Mouse (Mus musculus): ENCODE data around the gene Jup. TPM values are rescaled to one million over a fixed set of nuclear protein-coding genes. Genes with fewer than 3 reads are reported as not detected.

Jup gene
- polyA plus RNA-seq, 1 experiment from 2014 or later, result 91.3 TPM

DNA sequence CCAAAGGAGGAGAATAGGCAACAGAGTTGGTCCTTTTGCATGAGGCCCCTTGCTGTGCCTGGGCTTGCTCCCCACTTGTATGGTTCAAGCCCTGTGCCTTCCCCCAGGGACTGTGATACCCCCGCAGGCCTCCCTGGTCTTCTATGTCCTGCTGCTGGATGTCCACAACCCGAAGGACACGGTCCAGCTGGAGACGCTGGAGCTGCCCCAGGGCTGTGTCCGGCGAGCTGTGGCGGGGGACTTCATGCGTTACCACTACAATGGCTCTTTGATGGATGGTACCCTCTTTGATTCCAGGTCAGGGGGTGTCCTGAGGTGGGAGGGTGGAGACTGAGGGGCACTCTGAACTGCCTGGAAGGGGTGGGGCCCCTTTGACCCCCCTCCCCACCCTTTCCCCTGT, 24.0 kb upstream of the Jup start:
- peaks cover 52% of the 10 kb centered on the region for H3K36me3 ChIP-seq
- WGBS, result 86% methylated on average over 8 of the region's 8 CpGs
- peaks cover 19% of the 10 kb centered on the region for H3K4me1 ChIP-seq
- H3K27me3 ChIP-seq (ENCODE audit: insufficient read depth, poor library complexity, severe bottlenecking), result no peaks in the 10 kb centered on the region
- DNase-seq (ENCODE audit: low spot score), result no peak
- no peaks in the 10 kb centered on the region for H3K9me3 ChIP-seq
- H3K27ac ChIP-seq, result no peak overlapping the region
- no peak overlapping the region for H3K4me3 ChIP-seq

DNA sequence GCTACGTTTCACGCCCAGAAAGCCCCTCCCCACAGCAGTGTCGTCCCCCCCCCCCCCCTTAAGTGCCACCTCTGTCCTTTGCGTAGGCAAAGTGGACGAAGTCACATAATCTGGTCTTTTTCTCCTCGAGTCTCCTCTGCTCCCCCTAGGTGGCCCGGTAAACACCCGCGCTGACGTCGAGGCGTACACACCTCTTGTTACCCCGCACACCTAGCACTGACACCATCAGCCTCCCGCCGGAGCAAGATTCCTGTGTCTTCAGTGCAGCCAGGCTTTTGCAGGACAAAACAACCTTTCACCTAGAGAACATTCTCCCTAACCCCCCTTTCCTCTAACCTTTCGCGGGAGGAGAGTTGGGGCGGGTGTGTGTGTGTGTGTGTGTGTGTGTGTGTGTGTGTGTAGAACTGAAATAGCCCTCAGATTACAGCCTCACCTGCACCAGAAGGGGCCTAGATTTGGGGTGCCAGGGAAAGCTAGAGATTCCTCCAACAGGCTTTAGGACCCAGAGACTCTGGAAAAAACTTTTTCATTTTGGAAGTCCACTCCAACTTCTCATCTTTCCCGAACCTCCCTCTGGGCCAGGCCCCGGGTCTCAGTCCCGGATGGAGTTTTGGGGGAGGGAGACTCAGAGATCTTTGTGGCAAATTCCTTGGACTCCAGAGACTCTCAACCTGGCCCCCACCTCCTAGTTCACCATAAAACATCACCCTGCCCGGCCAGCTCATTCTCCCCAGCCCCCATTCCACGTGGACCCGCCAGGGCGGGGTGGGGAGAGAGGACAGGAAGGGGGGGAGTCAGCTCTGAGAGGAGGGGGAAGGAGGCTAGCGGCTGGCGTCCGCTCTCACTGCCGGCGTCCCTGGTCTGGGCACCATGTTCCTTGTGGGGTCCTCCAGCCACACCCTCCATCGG, 17.6 kb upstream of the Jup start, which contains the start of gene Fkbp10:
Gene Fkbp10 (plus strand): TSS at position 784 of the 909 bp plus-strand sequence.
- Histone ChIP-seq H3K9me3 (no peaks in the 10 kb centered on the region), H3K27me3 (ENCODE audit: insufficient read depth, poor library complexity, severe bottlenecking) (no peaks in the 10 kb centered on the region), H3K4me3 (peak within 1 kb of the TSS; percentile 70), H3K27ac (peak within 1 kb of the TSS; percentile 94), H3K4me1 (peaks cover 65% of the 10 kb centered on the region), H3K36me3 (peaks cover 28% of the 10 kb centered on the region)
- WGBS, result under 1% methylated on average over 31 of the region's 31 CpGs
- DNase-seq (ENCODE audit: low spot score), result peak; percentile 91

- Histone ChIP-seq H3K36me3 (peaks cover 35% of the 10 kb centered on the region), H3K27ac (peak within 1 kb of the TSS; percentile 94), H3K27me3 (ENCODE audit: insufficient read depth, poor library complexity, severe bottlenecking) (no peaks in the 10 kb centered on the region), H3K9me3 (no peaks in the 10 kb centered on the region), H3K4me3 (peak within 1 kb of the TSS; percentile 70), H3K4me1 (peaks cover 72% of the 10 kb centered on the region)
- 1% methylated on average over 93 of the region's 93 CpGs for WGBS
- peak; percentile 97 for DNase-seq (ENCODE audit: low spot score)
These were observed 16.7 kb upstream of the Jup start, which contains the start of gene P3h4 for GRCm38 (mm10) chr11:100414021-100414913. P3h4 (minus strand) TSS chr11:100414836.

GRCm38 (mm10) chr11:100413541-100413940, 16.0 kb upstream of the Jup start:
- Histone ChIP-seq H3K9me3 (no peaks in the 10 kb centered on the region), H3K4me3 (peak overlapping the region; percentile 70), H3K27ac (peak overlapping the region; percentile 94), H3K36me3 (peaks cover 38% of the 10 kb centered on the region), H3K27me3 (ENCODE audit: insufficient read depth, poor library complexity, severe bottlenecking) (no peaks in the 10 kb centered on the region), H3K4me1 (peaks cover 74% of the 10 kb centered on the region)
- 65% methylated on average over 11 of the region's 11 CpGs for whole genome bisulfite sequencing
- no peak for DNase-seq (ENCODE audit: low spot score)

DNA sequence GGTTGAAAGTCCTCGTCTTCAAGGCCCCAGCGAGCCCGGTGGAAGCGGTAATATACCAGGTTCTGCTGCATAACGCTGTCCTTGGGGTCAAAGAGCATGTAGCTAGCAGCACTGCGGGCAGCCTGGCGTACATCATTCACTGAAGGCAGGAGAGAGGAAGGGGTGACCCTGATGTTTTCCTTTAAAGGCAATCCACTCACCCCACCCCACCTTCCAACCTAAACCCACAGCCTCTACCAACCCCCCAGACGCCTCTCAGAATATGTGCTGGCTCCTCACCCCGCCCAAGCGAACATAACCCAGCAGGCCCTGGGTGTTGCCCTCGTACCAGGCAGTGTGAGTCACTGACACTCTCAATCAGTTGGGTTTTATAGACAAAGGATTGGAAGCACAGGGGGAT, 14.2 kb upstream of the Jup start:
- WGBS, result 62% methylated on average over 11 of the region's 11 CpGs
- Histone ChIP-seq H3K9me3 (no peaks in the 10 kb centered on the region), H3K4me3 (peak overlapping the region; percentile 70), H3K4me1 (peaks cover 76% of the 10 kb centered on the region), H3K27me3 (ENCODE audit: insufficient read depth, poor library complexity, severe bottlenecking) (no peaks in the 10 kb centered on the region), H3K36me3 (peaks cover 50% of the 10 kb centered on the region), H3K27ac (peak overlapping the region; percentile 94)
- DNase-seq (ENCODE audit: low spot score), result no peak

DNA sequence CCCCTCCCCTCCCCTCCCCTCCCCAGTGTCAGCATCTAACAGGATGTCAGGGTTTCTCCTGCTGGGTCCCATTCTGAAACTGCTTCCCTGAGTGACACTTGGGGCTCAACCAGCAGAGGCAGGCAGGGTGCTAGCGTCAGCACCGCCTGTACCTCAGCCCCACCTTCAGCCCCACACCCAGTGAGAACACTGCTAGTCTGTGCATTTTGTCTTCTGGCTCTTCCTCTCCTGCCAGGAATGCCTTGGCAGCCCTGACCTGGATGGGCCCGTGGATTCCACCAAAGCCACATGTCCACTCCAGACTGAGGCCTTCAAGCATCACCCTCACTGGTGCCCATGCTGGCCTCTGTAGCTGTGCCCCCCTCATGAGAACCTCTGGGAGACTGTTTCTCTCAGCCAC, 12.1 kb upstream of the Jup start:
- H3K27ac ChIP-seq, result no peak overlapping the region
- no peak for DNase-seq (ENCODE audit: low spot score)
- H3K27me3 ChIP-seq (ENCODE audit: insufficient read depth, poor library complexity, severe bottlenecking), result no peaks in the 10 kb centered on the region
- peaks cover 62% of the 10 kb centered on the region for H3K4me1 ChIP-seq
- H3K4me3 ChIP-seq, result no peak overlapping the region
- H3K9me3 ChIP-seq, result no peaks in the 10 kb centered on the region
- H3K36me3 ChIP-seq, result peaks cover 50% of the 10 kb centered on the region
- WGBS, result 69% methylated on average over 3 of the region's 3 CpGs

DNA sequence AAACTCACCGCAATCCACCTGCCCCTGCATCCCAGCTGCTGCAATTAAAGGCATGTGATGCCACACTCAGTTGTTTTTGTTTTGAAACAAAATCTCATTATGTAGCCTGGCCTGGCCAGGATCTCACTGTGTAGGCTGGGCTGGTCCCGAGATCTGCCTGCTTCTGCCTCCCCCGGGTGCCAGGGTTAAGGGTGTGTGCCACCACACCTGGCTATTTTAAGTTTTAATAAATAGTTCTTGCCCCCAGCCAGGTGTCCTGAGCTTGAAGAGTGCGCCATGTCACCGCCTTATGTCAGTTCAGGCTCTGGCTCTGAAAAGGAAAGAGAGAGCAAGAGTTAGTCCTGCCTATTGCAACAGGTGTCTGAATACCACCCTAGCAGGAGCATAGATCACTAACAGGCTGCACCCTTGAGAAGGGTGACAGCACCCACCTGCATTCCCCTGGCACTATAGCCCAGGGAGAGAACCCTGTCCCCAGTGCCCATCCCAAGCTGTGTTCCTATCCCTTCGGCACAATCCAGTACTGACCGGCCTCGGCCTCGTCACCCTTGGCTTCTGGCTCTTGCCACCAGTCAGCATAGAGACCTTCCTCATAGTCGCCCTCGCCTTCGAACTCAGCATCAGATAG, 11.4 kb upstream of the Jup start:
- no peak overlapping the region for H3K27ac ChIP-seq
- no peak for DNase-seq (ENCODE audit: low spot score)
- H3K4me1 ChIP-seq, result peaks cover 62% of the 10 kb centered on the region
- no peaks in the 10 kb centered on the region for H3K27me3 ChIP-seq (ENCODE audit: insufficient read depth, poor library complexity, severe bottlenecking)
- H3K9me3 ChIP-seq, result no peaks in the 10 kb centered on the region
- peaks cover 50% of the 10 kb centered on the region for H3K36me3 ChIP-seq
- H3K4me3 ChIP-seq, result no peak overlapping the region
- WGBS, result 92% methylated on average over 12 of the region's 12 CpGs

GRCm38 (mm10) chr11:100408076-100408834, 10.7 kb upstream of the Jup start:
- Histone ChIP-seq H3K4me3 (no peak overlapping the region), H3K27ac (peak overlapping the region; percentile 11; the same call in 1 of the 2 replicates), H3K4me1 (peaks cover 62% of the 10 kb centered on the region), H3K9me3 (no peaks in the 10 kb centered on the region), H3K36me3 (peaks cover 50% of the 10 kb centered on the region), H3K27me3 (ENCODE audit: insufficient read depth, poor library complexity, severe bottlenecking) (no peaks in the 10 kb centered on the region)
- WGBS, result 37% methylated on average over 10 of the region's 10 CpGs
- no peak for DNase-seq (ENCODE audit: low spot score)

DNA sequence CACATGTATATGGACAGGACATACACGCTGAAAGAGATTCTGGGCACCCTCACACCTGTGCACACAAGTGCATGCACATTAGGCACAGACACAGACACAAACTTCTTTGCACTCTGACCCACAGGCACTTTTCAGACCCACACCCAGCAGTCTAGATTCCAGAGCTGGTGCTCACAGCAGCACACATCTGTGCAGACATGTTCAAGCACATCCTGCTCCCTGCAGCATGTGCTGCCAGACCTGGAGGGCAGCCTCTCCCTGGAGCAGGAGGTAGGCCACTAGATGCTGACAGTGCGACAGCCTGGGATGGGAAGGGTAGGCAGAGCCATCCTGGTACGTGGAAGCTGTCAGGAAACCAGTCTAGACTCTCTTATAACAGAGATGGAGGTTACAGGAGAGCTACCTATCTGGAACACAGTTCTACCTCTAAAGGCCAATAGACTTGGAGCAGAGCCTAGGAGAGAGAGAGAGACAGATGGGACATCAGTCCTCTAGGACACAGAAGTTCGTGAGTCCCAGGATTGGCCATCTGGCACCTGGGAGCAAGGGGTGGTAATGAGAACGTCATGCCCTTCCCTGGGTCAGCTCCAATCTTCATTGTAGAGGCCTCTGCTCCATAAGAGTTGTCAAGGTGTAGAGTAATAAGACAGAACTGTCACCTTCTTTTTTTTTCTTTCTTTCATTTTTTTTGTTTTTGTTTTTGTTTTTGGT, 9.6 kb upstream of the Jup start:
- DNase-seq (ENCODE audit: low spot score), result no peak
- WGBS, result 86% methylated on average over 5 of the region's 5 CpGs
- H3K4me1 ChIP-seq, result peaks cover 62% of the 10 kb centered on the region
- no peaks in the 10 kb centered on the region for H3K9me3 ChIP-seq
- H3K36me3 ChIP-seq, result peaks cover 44% of the 10 kb centered on the region
- no peaks in the 10 kb centered on the region for H3K27me3 ChIP-seq (ENCODE audit: insufficient read depth, poor library complexity, severe bottlenecking)
- no peak overlapping the region for H3K4me3 ChIP-seq
- peak overlapping the region; percentile 57; the same call in 1 of the 2 replicates for H3K27ac ChIP-seq

DNA sequence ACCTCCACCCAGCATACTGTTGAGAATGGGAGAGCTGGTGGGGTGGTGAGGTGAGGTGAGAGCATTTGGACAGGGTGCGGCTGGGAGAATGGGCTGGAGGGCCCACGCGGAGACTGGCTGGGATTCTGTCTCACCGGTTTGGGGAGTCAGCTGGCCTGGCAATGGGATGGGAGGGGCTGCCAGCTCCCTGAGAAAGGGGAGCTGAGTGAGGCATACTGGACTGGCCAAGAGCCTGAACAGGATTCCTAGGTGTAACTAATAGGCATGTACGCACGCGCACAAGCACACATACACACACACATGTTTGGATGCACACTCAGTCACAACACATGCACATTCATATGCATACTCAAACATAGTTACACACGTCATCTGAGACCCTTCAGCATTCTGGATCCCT, 8.7 kb upstream of the Jup start:
- no peak for DNase-seq (ENCODE audit: low spot score)
- Histone ChIP-seq H3K27ac (no peak overlapping the region), H3K36me3 (peaks cover 38% of the 10 kb centered on the region), H3K27me3 (ENCODE audit: insufficient read depth, poor library complexity, severe bottlenecking) (no peaks in the 10 kb centered on the region), H3K9me3 (no peaks in the 10 kb centered on the region), H3K4me1 (peaks cover 62% of the 10 kb centered on the region), H3K4me3 (no peak overlapping the region)
- 84% methylated on average over 8 of the region's 8 CpGs for WGBS

- no peaks in the 10 kb centered on the region for H3K27me3 ChIP-seq (ENCODE audit: insufficient read depth, poor library complexity, severe bottlenecking)
- H3K27ac ChIP-seq, result peak overlapping the region; percentile 88; the same call in 1 of the 2 replicates
- no peaks in the 10 kb centered on the region for H3K9me3 ChIP-seq
- no peak for DNase-seq (ENCODE audit: low spot score)
- WGBS, result 90% methylated on average over 3 of the region's 3 CpGs
- no peak overlapping the region for H3K4me3 ChIP-seq
- H3K36me3 ChIP-seq, result peaks cover 23% of the 10 kb centered on the region
- H3K4me1 ChIP-seq, result peaks cover 71% of the 10 kb centered on the region
These were observed 7.0 kb upstream of the Jup start for GRCm38 (mm10) chr11:100404456-100405074.

Data from heart, embryonic 10.5 days (tissue).